Mouse (Mus musculus) heart, postnatal 0 days (tissue): ENCODE data around the gene Zfp598.

ENCODE experiments used
- CTCF ChIP-seq: IDR thresholded peaks from 2 replicates; pipeline ENCODE4 v1.5.1; 2016; ENCODE audit warnings: antibody characterized with exemption, control low read depth, low read depth
- EP300 ChIP-seq: IDR thresholded peaks from 2 replicates; pipeline ENCODE4 v1.6.1; 2016; ENCODE audit warnings: antibody characterized with exemption, low read depth

- peak; percentile 46 for TF ChIP-seq CTCF
- no peak for TF ChIP-seq EP300
Observed at GRCm38 (mm10) chr17:24708646-24709045, 39.2 kb downstream of the Zfp598 start.
